Mouse (Mus musculus) MEL (cell line): Measurements from ENCODE around the gene Pym1. TPM values are rescaled to one million over a fixed set of nuclear protein-coding genes. Genes with fewer than 3 reads are reported as not detected.

Experiments
- DNase-seq: peaks from one replicate; pipeline ENCODE4 v3.0.0; 2011; ENCODE audit warnings: low read depth, low spot score
- H3K27ac ChIP-seq: 2 replicates; pipeline ENCODE4 v1.5.1; 2012; ENCODE audit warnings: low read depth, mild to moderate bottlenecking, control low read depth, low read length, moderate library complexity; ENCODE audit not compliant: control insufficient read depth
- H3K27me3 ChIP-seq, 2 experiments: fragments of 150-350 bp in 1 of 2; sonication (generic) in 1 of 2; 2 replicates each; pipeline ENCODE4 v1.6.1; 2012; ENCODE audit warnings: low read length in 2 of 2, mild to moderate bottlenecking in 2 of 2, improper control_type of control experiment in 1 of 2, moderate library complexity in 1 of 2; ENCODE audit not compliant: insufficient read depth in 2 of 2, control insufficient read depth in 1 of 2
- H3K36me3 ChIP-seq, 2 experiments: 2 replicates each; pipeline ENCODE4 v1.6.1; 2012 to 2014; ENCODE audit warnings: low read length in 2 of 2, improper control_type of control experiment in 1 of 2, inconsistent platforms in 1 of 2, mild to moderate bottlenecking in 1 of 2; ENCODE audit not compliant: insufficient read depth in 2 of 2, control insufficient read depth in 1 of 2
- H3K4me1 ChIP-seq, 2 experiments: fragments of 150-350 bp in 1 of 2; sonication (generic) in 1 of 2; 2 replicates each; pipeline ENCODE4 v1.6.1; 2012; ENCODE audit warnings: low read length in 2 of 2, improper control_type of control experiment in 1 of 2, mild to moderate bottlenecking in 1 of 2; ENCODE audit not compliant: insufficient read depth in 2 of 2, control insufficient read depth in 1 of 2
- H3K4me3 ChIP-seq, 2 experiments: fragments of 150-350 bp in 1 of 2; sonication (generic) in 1 of 2; 2 replicates each; pipeline ENCODE4 v1.5.1; 2012; ENCODE audit warnings: low read depth in 2 of 2, low read length in 2 of 2, mild to moderate bottlenecking in 2 of 2, moderate library complexity in 2 of 2, control low read depth in 1 of 2, improper control_type of control experiment in 1 of 2; ENCODE audit not compliant: control insufficient read depth in 1 of 2, insufficient read depth in 1 of 2
- H3K79me2 ChIP-seq: 2 replicates; pipeline ENCODE4 v1.6.1; 2012; ENCODE audit warnings: mild to moderate bottlenecking, low read length, moderate library complexity; ENCODE audit not compliant: control insufficient read depth, poor library complexity, insufficient read depth
- H3K9ac ChIP-seq: 2 replicates; pipeline ENCODE4 v1.6.1; 2012; ENCODE audit warnings: low read depth, mild to moderate bottlenecking, control low read depth, low read length, moderate library complexity; ENCODE audit not compliant: control insufficient read depth, poor library complexity, severe bottlenecking
- H3K9me3 ChIP-seq: fragments of 150-350 bp; sonication (generic); replicated peaks from 2 replicates; pipeline ENCODE4 v1.6.1; 2012; ENCODE audit warnings: mild to moderate bottlenecking, low read length, improper control_type of control experiment, moderate library complexity; ENCODE audit not compliant: insufficient read depth
- CHD1 ChIP-seq: IDR thresholded peaks from 2 replicates; pipeline ENCODE4 v1.6.1; 2012; ENCODE audit warnings: low read depth, mild to moderate bottlenecking, inconsistent platforms, low read length, improper control_type of control experiment
- CTCF ChIP-seq, 3 experiments: IDR thresholded peaks in 2 of 3; conservative IDR thresholded peaks in 1 of 3; 2 replicates each; pipeline ENCODE4 v1.5.1; 2011 to 2012; ENCODE audit warnings: low read length in 3 of 3, low read depth in 2 of 3, mild to moderate bottlenecking in 2 of 3, improper control_type of control experiment in 1 of 3, inconsistent platforms in 1 of 3, mixed read lengths in 1 of 3, moderate library complexity in 1 of 3; ENCODE audit not compliant: control insufficient read depth in 1 of 3, insufficient read depth in 1 of 3, poor library complexity in 1 of 3, severe bottlenecking in 1 of 3
- E2F4 ChIP-seq: IDR thresholded peaks from 2 replicates; pipeline ENCODE4 v1.6.1; 2011; ENCODE audit warnings: low read depth, low read length, improper control_type of control experiment, borderline replicate concordance
- EP300 ChIP-seq, 2 experiments: IDR thresholded peaks; 2 replicates each; pipeline ENCODE4 v1.6.1; 2011; ENCODE audit warnings: improper control_type of control experiment in 2 of 2, low read length in 2 of 2, low read depth in 1 of 2, mild to moderate bottlenecking in 1 of 2
- GABPA ChIP-seq: IDR thresholded peaks from 2 replicates; pipeline ENCODE4 v1.6.1; 2012; ENCODE audit warnings: low read depth, mild to moderate bottlenecking, inconsistent platforms, low read length, improper control_type of control experiment, moderate library complexity
- HCFC1 ChIP-seq: IDR thresholded peaks from 2 replicates; pipeline ENCODE4 v1.6.1; 2012; ENCODE audit warnings: low read depth, mild to moderate bottlenecking, inconsistent platforms, low read length, improper control_type of control experiment, moderate library complexity
- KAT2A ChIP-seq: conservative IDR thresholded peaks from 2 replicates; pipeline ENCODE4 v1.6.1; 2012; ENCODE audit warnings: low read depth, low read length, improper control_type of control experiment, inconsistent platforms
- MAFK ChIP-seq: IDR thresholded peaks from 2 replicates; pipeline ENCODE4 v1.6.1; 2011; ENCODE audit warnings: low read depth, mild to moderate bottlenecking, low read length, improper control_type of control experiment, borderline replicate concordance
- MAX ChIP-seq: IDR thresholded peaks from 2 replicates; pipeline ENCODE4 v1.6.1; 2011; ENCODE audit warnings: low read length, improper control_type of control experiment
- MAZ ChIP-seq: IDR thresholded peaks from 2 replicates; pipeline ENCODE4 v1.6.1; 2012; ENCODE audit warnings: low read depth, mild to moderate bottlenecking, inconsistent platforms, low read length, improper control_type of control experiment
- NRF1 ChIP-seq: IDR thresholded peaks from 2 replicates; pipeline ENCODE4 v1.6.1; 2014; ENCODE audit warnings: low read depth, mild to moderate bottlenecking, inconsistent platforms, low read length, improper control_type of control experiment, moderate library complexity; ENCODE audit not compliant: poor library complexity, insufficient read depth, severe bottlenecking
- POLR2AphosphoS2 ChIP-seq: IDR thresholded peaks from 2 replicates; pipeline ENCODE4 v1.6.1; 2011; ENCODE audit warnings: low read length, improper control_type of control experiment
- RAD21 ChIP-seq: IDR thresholded peaks from 2 replicates; pipeline ENCODE4 v1.6.1; 2011; ENCODE audit warnings: mild to moderate bottlenecking, low read depth, low read length, improper control_type of control experiment
- RCOR1 ChIP-seq: IDR thresholded peaks from 2 replicates; pipeline ENCODE4 v1.6.1; 2012; ENCODE audit warnings: low read depth, mild to moderate bottlenecking, inconsistent platforms, low read length, improper control_type of control experiment
- SIN3A ChIP-seq: IDR thresholded peaks from 2 replicates; pipeline ENCODE4 v1.6.1; 2012; ENCODE audit warnings: low read length, improper control_type of control experiment, inconsistent platforms
- SMC3 ChIP-seq: IDR thresholded peaks from 2 replicates; pipeline ENCODE4 v1.6.1; 2011; ENCODE audit warnings: low read depth, low read length, improper control_type of control experiment
- TCF12 ChIP-seq: IDR thresholded peaks from 2 replicates; pipeline ENCODE4 v1.6.1; 2014; ENCODE audit warnings: low read depth, mild to moderate bottlenecking, inconsistent platforms, low read length, improper control_type of control experiment, moderate library complexity
- UBTF ChIP-seq: IDR thresholded peaks from 2 replicates; pipeline ENCODE4 v1.6.1; 2012; ENCODE audit warnings: low read depth, mild to moderate bottlenecking, inconsistent platforms, low read length, improper control_type of control experiment, moderate library complexity, borderline replicate concordance; ENCODE audit not compliant: insufficient read depth
- USF1 ChIP-seq: IDR thresholded peaks from 2 replicates; pipeline ENCODE4 v1.6.1; 2014; ENCODE audit warnings: low read depth, mild to moderate bottlenecking, inconsistent platforms, low read length, improper control_type of control experiment, moderate library complexity
- ZC3H11A ChIP-seq: IDR thresholded peaks from 2 replicates; pipeline ENCODE4 v1.6.1; 2012; ENCODE audit warnings: low read depth, mild to moderate bottlenecking, inconsistent platforms, low read length, improper control_type of control experiment
- ZMIZ1 ChIP-seq: IDR thresholded peaks from 2 replicates; pipeline ENCODE4 v1.6.1; 2012; ENCODE audit warnings: low read depth, mild to moderate bottlenecking, inconsistent platforms, low read length, improper control_type of control experiment, moderate library complexity
- ZNF384 ChIP-seq: IDR thresholded peaks from 2 replicates; pipeline ENCODE4 v1.6.1; 2012; ENCODE audit warnings: low read depth, mild to moderate bottlenecking, inconsistent platforms, low read length, improper control_type of control experiment
- polyA plus RNA-seq, 2 experiments: library from polyadenylated mRNA; stranded (reverse) in 1 of 2; unstranded in 1 of 2; fragments of >175 nt in 1 of 2; fragments of >200 nt in 1 of 2; gene quantifications; 2 replicates each; pipeline versions ENCODE4 v1.2.1 to v1.2.4; 2012; ENCODE audit warnings: low replicate concordance in 2 of 2, low read depth in 1 of 2; ENCODE audit not compliant: insufficient read length in 2 of 2, insufficient read depth in 1 of 2, missing spikeins in 1 of 2
- total RNA-seq: library from RNA; depleted of rRNA; stranded (reverse); fragments of 300-350 nt; gene quantifications from 2 replicates; pipeline ENCODE4 v1.2.3, GENCODE M21; 2012

Pym1 gene
- total and polyA plus RNA-seq, 3 experiments = 77.4 to 107 TPM; not detected in 1

- Histone ChIP-seq H3K9me3 (no peaks in the 10 kb centered on the region), H3K4me3 (no peak overlapping the region), H3K4me1 (peaks cover 0 to 7% of the 10 kb centered on the region in 2 experiments; a peak in 1 of 4 replicates), H3K27me3 (no peaks in the 10 kb centered on the region), H3K27ac (no peak overlapping the region), H3K36me3 (peaks cover 0 to 5% of the 10 kb centered on the region in 2 experiments; a peak in 2 of 4 replicates), H3K9ac (no peak overlapping the region), H3K79me2 (no peaks in the 10 kb centered on the region)
- TF ChIP-seq ZC3H11A = no peak
- no peak for TF ChIP-seq NRF1
- TF ChIP-seq RCOR1 = no peak
- no peak for TF ChIP-seq SIN3A
- TF ChIP-seq ZMIZ1 = no peak
- peak; percentile 20; the same call in 1 of the 2 replicates for TF ChIP-seq RAD21
- TF ChIP-seq CTCF (IDR thresholded peaks at IDR 0.05 in 2 of 3, conservative IDR thresholded peaks at IDR 0.05 in 1 of 3; ENCODE audit: control insufficient read depth in 1 of 3, insufficient read depth in 1 of 3, low read depth in 2 of 3, low read length in 3 of 3, poor library complexity in 1 of 3, severe bottlenecking in 1 of 3) = peak in 1 of 3 experiments; percentile 44; a peak in 2 of 6 replicates
- TF ChIP-seq ZNF384 = no peak
- no peak for TF ChIP-seq E2F4
- TF ChIP-seq UBTF = no peak
- peak; percentile 29; the same call in 1 of the 2 replicates for TF ChIP-seq SMC3
- no peak for TF ChIP-seq HCFC1
- no peak for TF ChIP-seq MAFK
- peak; percentile 52 for DNase-seq
Measured at GRCm38 (mm10) chr10:128792041-128792440, 44.4 kb downstream of the Pym1 start.

GRCm38 (mm10) chr10:128793258-128793657, 45.6 kb downstream of the Pym1 start:
- DNase-seq = peak; percentile 76
- no peak overlapping the region; the same call in 1 of the 2 replicates for H3K27ac ChIP-seq
- no peak overlapping the region for H3K9ac ChIP-seq
- TF ChIP-seq RCOR1 (no peak), MAZ (no peak), GABPA (peak; percentile 90), USF1 (no peak), POLR2AphosphoS2 (no peak), NRF1 (no peak), MAX (no peak), CHD1 (no peak), KAT2A (no peak), ZMIZ1 (no peak), MAFK (peak; percentile 74; the same call in 1 of the 2 replicates), UBTF (no peak), EP300 (IDR thresholded peaks at IDR 0.05; ENCODE audit: low read depth in 1 of 2, low read length in 2 of 2) (peak in 1 of 2 experiments; percentile 27; a peak in 1 of 4 replicates), TCF12 (no peak)
- TF ChIP-seq, all 39 proteins: peak for 3
- Histone ChIP-seq H3K36me3 (peaks cover 0 to 5% of the 10 kb centered on the region in 2 experiments; a peak in 2 of 4 replicates), H3K79me2 (no peaks in the 10 kb centered on the region), H3K27me3 (no peaks in the 10 kb centered on the region), H3K4me1 (peaks cover 0 to 7% of the 10 kb centered on the region in 2 experiments; a peak in 1 of 4 replicates), H3K9me3 (no peaks in the 10 kb centered on the region), H3K4me3 (no peak overlapping the region)
